In genomic region chr16:42255693-42256092, GRCm38 (mm10) we compare ENCODE assay signal across 9 mouse cellular contexts.
DNase-seq lines count a peak whose midpoint lies in the region; ATAC-seq and TF ChIP-seq lines count a peak whose summit lies in the region.
"Had no signal": no experiment of that assay in that cellular context is flagged by ENCODE, and none has a peak within 500 bp of the region (broad histone marks: within the 10 kb centered on the region; RNA-seq: fewer than 3 reads in every experiment).

No protein-coding gene starts in this region.

- H3K4me3 ChIP-seq in stomach, embryonic 16.5 days (replicated peaks; ENCODE audit: low read length) = no peak overlapping the region
- H3K4me3 ChIP-seq: myocyte had no signal

- no peak for TF ChIP-seq CTCF in brain, embryonic 14.5 days (IDR thresholded peaks at IDR 0.05; ENCODE audit: borderline replicate concordance, extremely low read depth, insufficient read depth, insufficient read length)

- peak; percentile 5 for DNase-seq in adrenal gland, postnatal 25 days
- DNase-seq in adrenal gland, adult 18-20 months (ENCODE audit: low spot score in 2 of 2) = no peak
- DNase-seq in brain, embryonic 14.5 days (ENCODE audit: low read depth) = peak; percentile 95
- DNase-seq in frontal cortex, postnatal 25 days (ENCODE audit: low spot score in 2 of 2) = peak; percentile 41 to 43
- DNase-seq in left cerebral cortex, postnatal 36 days (ENCODE audit: low spot score in 2 of 2) = peak; percentile 60 to 65
- DNase-seq in gastrocnemius, postnatal 25 days = no peak

- no peaks in the 10 kb centered on the region for H3K4me1 ChIP-seq in stomach, embryonic 16.5 days (ENCODE audit: control insufficient read depth, insufficient read depth, low read length)

- intact Hi-C loops in left cerebral cortex, postnatal 36 days (cut with DNase I) = no loop called here

- no peaks in the 10 kb centered on the region for H3K9me3 ChIP-seq in stomach, embryonic 16.5 days (replicated peaks; ENCODE audit: control insufficient read depth, low read length)

- no peaks in the 10 kb centered on the region for H3K27me3 ChIP-seq in stomach, embryonic 16.5 days (ENCODE audit: control insufficient read depth, insufficient read depth, low read length)

- no peak for TF ChIP-seq POLR2A in brain, embryonic 14.5 days (IDR thresholded peaks at IDR 0.05; ENCODE audit: borderline replicate concordance, extremely low read depth, insufficient read depth, insufficient read length, poor library complexity, severe bottlenecking)

- H3K9ac ChIP-seq in stomach, embryonic 16.5 days (ENCODE audit: low read length) = no peak overlapping the region

- WGBS in stomach, embryonic 16.5 days = 70% methylated on average over 11 of the region's 11 CpGs

- no peak overlapping the region for H3K4me2 ChIP-seq in stomach, embryonic 16.5 days (ENCODE audit: low read depth, low read length)

- no peaks in the 10 kb centered on the region for H3K36me3 ChIP-seq in stomach, embryonic 16.5 days (ENCODE audit: control insufficient read depth, insufficient read depth, low read length)

- no peak overlapping the region for H3K27ac ChIP-seq in stomach, embryonic 16.5 days (ENCODE audit: low read length)

- peak; percentile 37; the same call in 1 of the 2 replicates for ATAC-seq in stomach, embryonic 16.5 days (ENCODE audit: insufficient read depth, low FRiP score)
- ATAC-seq in megakaryocyte, adult 5-6 weeks (ENCODE audit: poor library complexity, severe bottlenecking) = no peak

Comparison
In these comparisons a context has a peak if more than half of its experiments do, and no peak if none do; other contexts are left out.
1. DNase-seq: peak in adrenal gland, postnatal 25 days (single experiment), brain, embryonic 14.5 days (single experiment), frontal cortex, postnatal 25 days (2 of 2) and left cerebral cortex, postnatal 36 days (2 of 2); none in adrenal gland, adult 18-20 months (0 of 2) and gastrocnemius, postnatal 25 days (single experiment).